Mouse (Mus musculus): Measurements from ENCODE around the gene Tspan11. TPM values are rescaled to one million over a fixed set of nuclear protein-coding genes. Genes with fewer than 3 reads are reported as not detected.

The Tspan11 gene
- polyA plus RNA-seq, 1 experiment from 2014 or later = 9.6 TPM

GRCm38 (mm10) chr6:127917712-127918111 lies 30.3 kb downstream of the Tspan11 start:
- no peak overlapping the region for H3K4me3 ChIP-seq (replicated peaks; ENCODE audit: low read length)
- H3K9ac ChIP-seq (replicated peaks; ENCODE audit: low read depth, low read length) = no peak overlapping the region
- H3K4me2 ChIP-seq (ENCODE audit: low read length) = no peak overlapping the region
- H3K9me3 ChIP-seq (ENCODE audit: control insufficient read depth, low read length) = peaks cover 4% of the 10 kb centered on the region; the same call in 1 of the 2 replicates
- peaks cover 3% of the 10 kb centered on the region; the same call in 1 of the 2 replicates for H3K4me1 ChIP-seq (replicated peaks; ENCODE audit: control insufficient read depth, insufficient read depth, low read length)
- H3K27me3 ChIP-seq (replicated peaks; ENCODE audit: control insufficient read depth, insufficient read depth, low read length) = no peaks in the 10 kb centered on the region
- H3K36me3 ChIP-seq (ENCODE audit: control insufficient read depth, insufficient read depth) = peaks cover 9% of the 10 kb centered on the region; the same call in 1 of the 2 replicates
- no peak for ATAC-seq
- 76% methylated on average over 4 of the region's 4 CpGs for WGBS
- H3K27ac ChIP-seq (ENCODE audit: low read length) = no peak overlapping the region

- H3K27ac ChIP-seq (ENCODE audit: low read length) = no peak overlapping the region
- 90% methylated on average over 6 of the region's 6 CpGs for WGBS
- H3K9ac ChIP-seq (replicated peaks; ENCODE audit: low read depth, low read length) = no peak overlapping the region
- no peaks in the 10 kb centered on the region for H3K27me3 ChIP-seq (replicated peaks; ENCODE audit: control insufficient read depth, insufficient read depth, low read length)
- no peak overlapping the region for H3K4me2 ChIP-seq (ENCODE audit: low read length)
- no peak for ATAC-seq
- H3K4me1 ChIP-seq (replicated peaks; ENCODE audit: control insufficient read depth, insufficient read depth, low read length) = peaks cover 3% of the 10 kb centered on the region; the same call in 1 of the 2 replicates
- peaks cover 4% of the 10 kb centered on the region; the same call in 1 of the 2 replicates for H3K9me3 ChIP-seq (ENCODE audit: control insufficient read depth, low read length)
- H3K4me3 ChIP-seq (replicated peaks; ENCODE audit: low read length) = no peak overlapping the region
- peaks cover 9% of the 10 kb centered on the region; the same call in 1 of the 2 replicates for H3K36me3 ChIP-seq (ENCODE audit: control insufficient read depth, insufficient read depth)
These were observed 32.1 kb downstream of the Tspan11 start for GRCm38 (mm10) chr6:127919491-127919890.

GRCm38 (mm10) chr6:127920652-127921051 lies 33.3 kb downstream of the Tspan11 start:
- Histone ChIP-seq H3K27ac (ENCODE audit: low read length) (no peak overlapping the region), H3K4me2 (ENCODE audit: low read length) (no peak overlapping the region), H3K9ac (replicated peaks; ENCODE audit: low read depth, low read length) (no peak overlapping the region), H3K27me3 (replicated peaks; ENCODE audit: control insufficient read depth, insufficient read depth, low read length) (no peaks in the 10 kb centered on the region), H3K36me3 (ENCODE audit: control insufficient read depth, insufficient read depth) (peaks cover 8% of the 10 kb centered on the region; the same call in 1 of the 2 replicates), H3K4me3 (replicated peaks; ENCODE audit: low read length) (no peak overlapping the region), H3K9me3 (ENCODE audit: control insufficient read depth, low read length) (peaks cover 4% of the 10 kb centered on the region; the same call in 1 of the 2 replicates), H3K4me1 (replicated peaks; ENCODE audit: control insufficient read depth, insufficient read depth, low read length) (peaks cover 5% of the 10 kb centered on the region)
- 5% methylated on average over 8 of the region's 8 CpGs for WGBS
- ATAC-seq = peak; percentile 47; the same call in 1 of the 2 replicates

GRCm38 (mm10) chr6:127921996-127922395 lies 34.6 kb downstream of the Tspan11 start:
- no peak for ATAC-seq
- Histone ChIP-seq H3K27ac (ENCODE audit: low read length) (no peak overlapping the region), H3K36me3 (ENCODE audit: control insufficient read depth, insufficient read depth) (no peaks in the 10 kb centered on the region), H3K9ac (replicated peaks; ENCODE audit: low read depth, low read length) (no peak overlapping the region), H3K4me3 (replicated peaks; ENCODE audit: low read length) (no peak overlapping the region), H3K27me3 (replicated peaks; ENCODE audit: control insufficient read depth, insufficient read depth, low read length) (no peaks in the 10 kb centered on the region), H3K4me2 (ENCODE audit: low read length) (no peak overlapping the region), H3K9me3 (ENCODE audit: control insufficient read depth, low read length) (no peaks in the 10 kb centered on the region), H3K4me1 (replicated peaks; ENCODE audit: control insufficient read depth, insufficient read depth, low read length) (peaks cover 11% of the 10 kb centered on the region)
- WGBS = 52% methylated on average over 9 of the region's 9 CpGs

GRCm38 (mm10) chr6:127923296-127923695 lies 35.9 kb downstream of the Tspan11 start:
- Histone ChIP-seq H3K27me3 (replicated peaks; ENCODE audit: control insufficient read depth, insufficient read depth, low read length) (no peaks in the 10 kb centered on the region), H3K4me1 (replicated peaks; ENCODE audit: control insufficient read depth, insufficient read depth, low read length) (peaks cover 8% of the 10 kb centered on the region; the same call in 1 of the 2 replicates), H3K9me3 (ENCODE audit: control insufficient read depth, low read length) (no peaks in the 10 kb centered on the region), H3K27ac (ENCODE audit: low read length) (no peak overlapping the region), H3K4me3 (replicated peaks; ENCODE audit: low read length) (no peak overlapping the region), H3K36me3 (ENCODE audit: control insufficient read depth, insufficient read depth) (no peaks in the 10 kb centered on the region), H3K4me2 (ENCODE audit: low read length) (no peak overlapping the region), H3K9ac (replicated peaks; ENCODE audit: low read depth, low read length) (no peak overlapping the region)
- ATAC-seq = no peak
- 71% methylated on average over 9 of the region's 9 CpGs for WGBS

GRCm38 (mm10) chr6:127924750-127925149 lies 37.4 kb downstream of the Tspan11 start:
- Histone ChIP-seq H3K9ac (replicated peaks; ENCODE audit: low read depth, low read length) (no peak overlapping the region), H3K9me3 (ENCODE audit: control insufficient read depth, low read length) (no peaks in the 10 kb centered on the region), H3K4me1 (replicated peaks; ENCODE audit: control insufficient read depth, insufficient read depth, low read length) (peaks cover 8% of the 10 kb centered on the region; the same call in 1 of the 2 replicates), H3K4me2 (ENCODE audit: low read length) (no peak overlapping the region), H3K4me3 (replicated peaks; ENCODE audit: low read length) (no peak overlapping the region), H3K27ac (ENCODE audit: low read length) (no peak overlapping the region), H3K36me3 (ENCODE audit: control insufficient read depth, insufficient read depth) (no peaks in the 10 kb centered on the region), H3K27me3 (replicated peaks; ENCODE audit: control insufficient read depth, insufficient read depth, low read length) (no peaks in the 10 kb centered on the region)
- ATAC-seq = no peak
- 68% methylated on average over 6 of the region's 6 CpGs for WGBS

GRCm38 (mm10) chr6:127925915-127926314 lies 38.5 kb downstream of the Tspan11 start:
- Histone ChIP-seq H3K4me3 (replicated peaks; ENCODE audit: low read length) (no peak overlapping the region), H3K9me3 (ENCODE audit: control insufficient read depth, low read length) (no peaks in the 10 kb centered on the region), H3K4me1 (replicated peaks; ENCODE audit: control insufficient read depth, insufficient read depth, low read length) (peaks cover 8% of the 10 kb centered on the region; the same call in 1 of the 2 replicates), H3K9ac (replicated peaks; ENCODE audit: low read depth, low read length) (no peak overlapping the region), H3K27ac (ENCODE audit: low read length) (no peak overlapping the region), H3K4me2 (ENCODE audit: low read length) (no peak overlapping the region), H3K27me3 (replicated peaks; ENCODE audit: control insufficient read depth, insufficient read depth, low read length) (no peaks in the 10 kb centered on the region), H3K36me3 (ENCODE audit: control insufficient read depth, insufficient read depth) (no peaks in the 10 kb centered on the region)
- peak; percentile 89 for ATAC-seq
- 51% methylated on average over 9 of the region's 9 CpGs for WGBS

GRCm38 (mm10) chr6:127928682-127929081 lies 41.3 kb downstream of the Tspan11 start:
- no peak overlapping the region for H3K27ac ChIP-seq (ENCODE audit: low read length)
- no peak overlapping the region for H3K4me2 ChIP-seq (ENCODE audit: low read length)
- no peak overlapping the region for H3K4me3 ChIP-seq (replicated peaks; ENCODE audit: low read length)
- 93% methylated on average over 5 of the region's 5 CpGs for WGBS
- no peaks in the 10 kb centered on the region for H3K9me3 ChIP-seq (ENCODE audit: control insufficient read depth, low read length)
- no peak for ATAC-seq
- H3K4me1 ChIP-seq (replicated peaks; ENCODE audit: control insufficient read depth, insufficient read depth, low read length) = peaks cover 8% of the 10 kb centered on the region; the same call in 1 of the 2 replicates
- no peak overlapping the region for H3K9ac ChIP-seq (replicated peaks; ENCODE audit: low read depth, low read length)
- no peaks in the 10 kb centered on the region for H3K36me3 ChIP-seq (ENCODE audit: control insufficient read depth, insufficient read depth)
- H3K27me3 ChIP-seq (replicated peaks; ENCODE audit: control insufficient read depth, insufficient read depth, low read length) = no peaks in the 10 kb centered on the region

- no peak for ATAC-seq
- Histone ChIP-seq H3K4me3 (replicated peaks; ENCODE audit: low read length) (no peak overlapping the region), H3K9me3 (ENCODE audit: control insufficient read depth, low read length) (no peaks in the 10 kb centered on the region), H3K4me2 (ENCODE audit: low read length) (no peak overlapping the region), H3K27ac (ENCODE audit: low read length) (no peak overlapping the region), H3K36me3 (ENCODE audit: control insufficient read depth, insufficient read depth) (no peaks in the 10 kb centered on the region), H3K4me1 (replicated peaks; ENCODE audit: control insufficient read depth, insufficient read depth, low read length) (no peaks in the 10 kb centered on the region), H3K9ac (replicated peaks; ENCODE audit: low read depth, low read length) (no peak overlapping the region), H3K27me3 (replicated peaks; ENCODE audit: control insufficient read depth, insufficient read depth, low read length) (no peaks in the 10 kb centered on the region)
- 80% methylated on average over 5 of the region's 5 CpGs for whole genome bisulfite sequencing
These were observed 45.3 kb downstream of the Tspan11 start for GRCm38 (mm10) chr6:127932697-127933096.

GRCm38 (mm10) chr6:127933841-127934240 lies 46.5 kb downstream of the Tspan11 start:
- 82% methylated on average over 5 of the region's 5 CpGs for WGBS
- Histone ChIP-seq H3K9ac (replicated peaks; ENCODE audit: low read depth, low read length) (no peak overlapping the region), H3K27me3 (replicated peaks; ENCODE audit: control insufficient read depth, insufficient read depth, low read length) (no peaks in the 10 kb centered on the region), H3K9me3 (ENCODE audit: control insufficient read depth, low read length) (no peaks in the 10 kb centered on the region), H3K4me3 (replicated peaks; ENCODE audit: low read length) (no peak overlapping the region), H3K27ac (ENCODE audit: low read length) (no peak overlapping the region), H3K4me1 (replicated peaks; ENCODE audit: control insufficient read depth, insufficient read depth, low read length) (no peaks in the 10 kb centered on the region), H3K36me3 (ENCODE audit: control insufficient read depth, insufficient read depth) (no peaks in the 10 kb centered on the region), H3K4me2 (ENCODE audit: low read length) (no peak overlapping the region)
- ATAC-seq = no peak

All from forebrain, embryonic 16.5 days (tissue).